Mouse (Mus musculus) right cerebral cortex, adult 2 months (tissue): ENCODE data around the gene Hcar2.

Source experiments
- DNase-seq, 2 experiments: peaks; one replicate each; pipeline ENCODE4 v3.0.0; 2021 to 2022; ENCODE audit warnings: low spot score in 2 of 2

Gene Hcar2

GRCm38 (mm10) chr5:123865365-123865764 lies at the start of gene Hcar2:
Hcar2 (minus strand) TSS chr5:123865499.
- DNase-seq = no peak

GRCm38 (mm10) chr5:123914852-123915251 lies 49.6 kb upstream of the Hcar2 start:
- no peak for DNase-seq

GRCm38 (mm10) chr5:123907631-123907977 lies 42.3 kb upstream of the Hcar2 start:
- DNase-seq = no peak

DNA sequence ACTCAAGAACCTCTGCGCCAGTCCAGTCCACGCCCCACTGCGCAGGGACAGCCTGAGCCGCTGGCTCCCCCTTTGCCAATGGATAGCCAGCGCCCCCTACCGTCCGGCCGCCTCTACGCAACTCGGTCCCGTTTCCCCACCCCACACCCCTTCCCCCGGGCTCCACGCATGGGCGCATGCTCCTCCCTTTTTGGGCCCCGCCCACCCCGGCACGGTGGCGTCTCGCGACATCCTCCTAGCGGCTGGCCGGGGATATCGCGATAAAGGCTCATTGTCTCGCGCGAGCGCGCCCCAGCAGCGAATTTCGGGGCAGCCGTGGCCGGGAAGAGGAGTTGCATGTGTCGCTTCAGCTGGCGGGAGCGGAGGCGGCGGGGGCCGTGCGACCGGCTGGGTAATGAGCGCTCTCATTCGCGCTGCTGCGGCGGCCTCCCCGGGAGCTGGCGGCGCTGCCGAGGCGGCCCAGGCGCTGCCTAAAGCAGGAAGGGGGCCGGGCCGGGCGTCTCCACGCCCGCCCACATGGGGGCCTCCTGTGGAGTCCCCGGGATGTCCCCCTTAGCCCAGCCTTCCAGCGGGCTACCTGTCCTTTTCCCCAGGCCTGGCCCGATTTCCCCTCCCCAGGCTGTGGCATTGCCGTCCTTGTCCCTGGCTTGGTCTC lies 41.8 kb upstream of the Hcar2 start, which contains the start of gene Denr:
TSS of gene Denr (plus strand) at position 200 of the 655 bp plus-strand sequence.
- peak; percentile 97 to 99 for DNase-seq

GRCm38 (mm10) chr5:123906146-123906975 lies 41.1 kb upstream of the Hcar2 start:
- DNase-seq = no peak

- DNase-seq = no peak
These were observed 38.9 kb upstream of the Hcar2 start for GRCm38 (mm10) chr5:123904059-123904672.

DNA sequence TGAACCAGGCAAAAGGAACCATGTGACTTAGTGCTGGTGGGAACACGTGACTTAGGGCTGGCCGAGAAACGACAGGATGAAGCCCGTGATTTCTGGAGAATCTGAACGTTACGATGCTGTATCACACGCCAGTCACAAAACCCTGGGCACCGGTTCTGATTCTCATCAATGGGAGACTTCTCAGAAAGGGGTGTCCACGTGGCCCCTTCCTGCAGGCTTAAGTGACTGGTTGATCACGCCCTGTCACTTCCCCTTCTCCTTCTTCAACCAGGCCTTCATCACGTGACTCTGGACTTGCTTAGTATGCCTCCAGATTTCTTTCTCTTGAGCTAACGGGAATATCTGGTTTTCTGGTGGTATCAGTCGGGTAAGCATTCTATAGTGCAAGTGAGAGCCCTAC lies 32.1 kb upstream of the Hcar2 start:
- DNase-seq = no peak

DNA sequence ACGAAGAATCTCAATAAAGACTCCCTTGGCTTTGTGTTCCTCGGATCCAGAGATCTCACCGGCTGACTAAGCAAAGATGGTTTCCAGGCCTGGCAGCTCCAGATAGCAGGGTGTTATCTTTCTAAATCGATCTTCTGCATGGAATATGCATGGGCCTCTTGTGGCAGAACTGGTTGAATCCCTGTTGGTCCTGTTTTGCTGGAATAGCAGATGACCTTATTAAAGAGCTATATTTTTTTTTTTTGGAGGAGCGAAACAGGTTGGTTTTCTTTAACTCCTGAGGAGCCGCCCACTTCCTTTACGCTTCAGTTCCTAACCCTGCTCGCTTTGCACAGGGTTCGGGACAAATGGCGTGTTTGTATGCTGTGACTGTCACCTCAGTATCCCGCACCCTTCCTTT lies 31.1 kb upstream of the Hcar2 start:
- DNase-seq = no peak

DNA sequence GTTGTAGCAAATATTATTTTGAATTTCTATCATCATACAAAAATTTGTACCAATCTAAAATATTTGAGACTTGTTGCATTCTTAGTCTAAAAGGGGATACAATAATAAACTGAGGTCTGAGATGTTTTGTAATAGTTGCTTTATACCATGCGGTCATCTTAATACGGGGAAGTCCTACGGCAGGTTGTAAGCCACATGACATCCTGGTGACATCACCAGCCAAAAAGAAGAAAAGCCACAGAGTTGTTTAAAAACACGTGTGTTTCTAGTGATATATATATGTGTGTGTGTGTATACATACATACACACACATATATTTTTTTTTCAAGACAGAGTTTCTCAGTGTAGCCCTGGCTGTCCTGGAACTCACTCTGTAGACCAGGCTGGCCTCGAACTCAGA lies 28.2 kb upstream of the Hcar2 start:
- no peak for DNase-seq

DNA sequence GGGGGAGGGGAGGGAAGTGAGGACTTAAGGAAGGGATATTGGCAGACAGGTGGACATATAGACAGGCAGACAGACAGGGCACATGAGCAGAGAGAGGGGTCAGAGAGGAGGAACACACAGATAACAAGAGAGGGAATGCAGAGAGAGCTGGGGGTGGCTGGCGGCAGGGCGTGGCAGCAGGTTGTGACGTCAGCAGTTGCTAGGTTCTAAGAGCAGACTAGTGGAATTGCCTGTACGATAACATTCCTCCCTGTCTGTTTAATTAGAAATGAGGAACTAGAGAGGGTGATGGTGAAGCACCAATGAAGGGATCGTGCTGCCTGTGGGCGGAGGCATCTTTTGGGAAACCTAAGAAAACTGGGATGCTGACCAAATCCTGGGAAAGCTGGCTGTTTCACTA lies 26.4 kb upstream of the Hcar2 start:
- DNase-seq = peak in 1 of 2 experiments; percentile 30

DNA sequence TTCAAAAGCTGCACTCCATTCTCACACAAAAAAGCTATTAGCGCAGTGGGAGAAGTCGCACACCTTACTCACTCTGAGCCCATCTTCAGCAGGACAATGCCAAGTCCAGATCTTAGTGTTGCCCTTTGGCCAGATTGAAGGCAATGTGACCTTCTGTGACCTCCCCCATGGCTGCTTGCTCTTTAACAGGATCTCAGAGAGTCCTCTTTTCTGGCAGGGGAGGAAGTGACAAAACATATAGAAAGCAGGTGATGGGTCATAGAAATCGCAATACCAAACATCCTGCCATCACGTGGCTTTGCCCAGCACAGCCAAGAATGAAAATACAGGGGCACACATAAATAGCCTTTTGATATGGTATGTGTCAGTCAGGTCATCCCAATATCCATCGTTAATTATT lies 25.7 kb upstream of the Hcar2 start:
- DNase-seq = no peak

GRCm38 (mm10) chr5:123890312-123890711 lies 25.0 kb upstream of the Hcar2 start:
- no peak for DNase-seq

DNA sequence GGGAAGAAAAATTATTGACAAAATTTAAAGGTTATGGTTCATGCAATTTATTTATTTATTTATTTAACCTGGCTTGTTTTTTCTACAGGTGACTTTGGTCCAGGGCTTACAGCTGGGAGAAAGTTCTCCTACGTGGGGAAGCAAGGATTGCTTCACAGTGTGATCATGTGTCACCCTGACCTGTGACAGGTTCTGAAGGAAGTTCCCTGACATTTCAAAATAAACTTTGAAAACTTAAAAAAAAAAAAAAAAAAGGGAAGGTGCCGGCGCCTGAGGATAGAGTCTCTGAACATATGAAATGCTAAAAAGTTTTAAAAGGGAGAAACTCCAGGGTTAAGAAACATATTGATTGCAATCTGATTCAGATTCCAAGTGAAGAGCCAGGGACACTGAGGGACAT lies 21.1 kb upstream of the Hcar2 start:
- no peak for DNase-seq

GRCm38 (mm10) chr5:123884332-123884731 lies 19.0 kb upstream of the Hcar2 start:
- no peak for DNase-seq

GRCm38 (mm10) chr5:123883891-123884290 lies 18.6 kb upstream of the Hcar2 start:
- DNase-seq = peak in 1 of 2 experiments; percentile 25

DNA sequence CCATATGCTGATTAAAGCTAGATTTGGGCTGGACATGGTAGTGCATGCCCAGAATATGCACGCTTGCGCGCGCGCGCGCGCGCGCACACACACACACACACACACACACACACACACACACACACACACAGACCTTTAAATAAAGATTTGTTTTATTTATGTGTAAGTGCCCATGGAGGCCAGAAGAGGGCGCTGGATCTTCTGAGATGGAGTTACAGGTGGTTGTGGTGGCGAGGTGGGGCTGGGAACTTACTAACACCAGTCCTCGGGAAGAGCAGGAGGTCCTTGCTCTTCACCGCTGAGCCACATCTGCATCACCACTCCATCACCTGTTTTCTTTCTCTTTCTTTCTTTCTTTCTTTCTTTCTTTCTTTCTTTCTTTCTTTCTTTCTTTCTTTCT lies 15.5 kb upstream of the Hcar2 start:
- DNase-seq = no peak

DNA sequence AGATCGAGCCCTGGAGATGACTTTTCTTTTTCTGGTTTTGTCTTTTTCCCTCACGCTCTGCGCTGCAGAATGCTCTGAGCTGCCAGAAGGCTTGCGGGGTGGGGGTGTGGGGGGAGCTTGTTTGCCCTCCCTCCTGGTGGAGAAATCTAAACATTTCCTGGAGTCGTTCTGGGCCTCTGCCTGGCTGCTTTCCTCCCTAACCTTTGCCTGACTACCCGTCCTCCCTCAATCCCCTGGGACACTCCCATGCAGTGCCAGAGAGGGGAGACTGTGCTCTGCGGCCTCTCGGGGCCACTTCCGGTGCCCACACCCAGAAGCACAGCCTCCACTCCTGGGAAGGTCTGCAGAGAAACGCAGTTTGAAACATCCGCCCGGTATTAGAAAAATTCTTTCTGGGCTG lies 14.6 kb upstream of the Hcar2 start, which contains the start of gene Hcar1:
TSS of gene Hcar1 (minus strand) at position 93 of the 400 bp plus-strand sequence.
- no peak for DNase-seq

GRCm38 (mm10) chr5:123878056-123878455 lies 12.8 kb upstream of the Hcar2 start:
- DNase-seq = no peak

DNA sequence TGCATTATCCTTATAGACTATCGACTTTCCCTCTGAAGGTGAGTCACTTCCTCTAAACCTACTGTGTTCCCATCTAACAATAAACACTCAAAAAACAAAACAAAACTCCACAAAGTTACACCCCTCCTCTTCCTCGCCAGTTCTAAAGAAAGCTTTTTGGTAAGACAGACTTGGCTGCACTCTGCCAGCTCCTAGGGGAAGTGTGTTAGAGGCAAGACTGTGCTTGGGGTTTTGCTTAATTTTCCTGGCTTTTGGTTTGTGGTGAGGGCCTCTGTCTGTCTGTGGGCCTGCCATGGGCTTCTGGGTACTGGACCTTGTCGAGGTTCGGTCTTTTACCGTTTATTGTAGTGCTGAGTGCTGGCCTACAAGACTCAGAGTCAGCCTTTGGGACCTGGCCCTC lies 8.9 kb upstream of the Hcar2 start:
- DNase-seq = no peak

DNA sequence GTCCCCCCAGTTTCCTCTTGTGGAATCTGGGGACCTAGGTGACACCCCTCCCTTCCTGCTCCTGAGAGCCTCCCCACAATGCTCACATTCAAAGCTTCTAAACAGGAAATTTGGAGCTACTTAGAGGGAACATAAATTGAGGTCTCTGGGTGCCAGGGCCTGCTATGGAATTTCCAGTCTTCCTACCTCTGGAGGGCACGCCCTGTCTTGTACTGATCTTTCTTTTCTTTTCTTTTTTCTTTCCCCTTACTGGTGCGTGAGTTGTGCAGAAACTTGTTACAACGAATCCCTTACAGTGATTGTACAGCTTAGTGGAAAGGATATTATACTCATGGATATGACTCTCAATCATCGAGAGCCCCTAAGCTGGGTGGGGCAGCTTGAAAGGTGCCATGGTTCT lies 4.3 kb upstream of the Hcar2 start:
- no peak for DNase-seq

GRCm38 (mm10) chr5:123866457-123866856 lies 1.2 kb upstream of the Hcar2 start:
- DNase-seq = no peak

- DNase-seq = no peak
These were observed 1.4 kb downstream of the Hcar2 start for GRCm38 (mm10) chr5:123863934-123864333.
